Mouse (Mus musculus): ENCODE data around the gene Slc25a26.

- TF ChIP-seq CTCF (conservative IDR thresholded peaks at IDR 0.05; ENCODE audit: low read length) (no peak), NANOG (IDR thresholded peaks at IDR 0.05; ENCODE audit: borderline replicate concordance, low read length) (no peak), POU5F1 (IDR thresholded peaks at IDR 0.05; ENCODE audit: borderline replicate concordance, low read length) (no peak)
Measured at GRCm38 (mm10) chr6:94615936-94616335, 115.8 kb downstream of the Slc25a26 start.
